Mouse (Mus musculus) heart, adult 2 months (tissue): ENCODE data around the gene Cadm1.

Experiments used
- CTCF ChIP-seq: fragments of 200-600 bp; IDR thresholded peaks from 2 replicates; pipeline ENCODE4 v1.8.1; 2022; ENCODE audit warnings: antibody characterized with exemption, mild to moderate bottlenecking, moderate library complexity
- POLR2A ChIP-seq: fragments of 200-500 bp; IDR thresholded peaks from 2 replicates; pipeline ENCODE4 v1.6.1; 2011; ENCODE audit warnings: mild to moderate bottlenecking, low read depth, low read length, control low read depth; ENCODE audit not compliant: insufficient read depth

DNA sequence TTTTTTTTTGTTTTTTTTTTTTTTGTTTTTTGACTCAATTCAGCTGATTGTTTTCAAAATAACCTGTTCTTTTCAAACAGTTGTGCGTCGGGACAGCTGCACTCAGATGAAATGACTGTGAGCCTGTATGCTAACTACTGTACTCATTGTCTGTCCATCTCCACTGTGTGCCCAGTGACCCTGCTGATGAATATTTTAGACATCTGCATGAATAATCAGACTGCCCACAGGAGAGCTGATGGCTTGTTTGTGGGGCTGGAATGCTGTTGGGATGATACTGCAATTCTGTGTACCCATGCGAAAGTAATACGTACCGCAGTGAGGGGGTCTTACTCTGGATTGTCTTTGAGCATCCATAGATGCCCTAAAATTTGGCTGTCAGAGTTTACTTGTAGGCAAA is 170.0 kb downstream of the Cadm1 start:
- TF ChIP-seq POLR2A (no peak), CTCF (no peak)
